Mouse (Mus musculus): ENCODE measurements at regions not wholly inside any gene's neighbourhood (a gene's known extent, or its start where the extent isn't known, plus 50 kb on each side); places are given as distances from the start of the nearest gene placed in this dataset.
A peak's percentile ranks its signal among the peaks of the same experiment; 100 is the strongest.

GRCm38 (mm10) chr8:93698508-93698907 is 111.3 kb upstream of the Gnao1 start:
- 92% methylated on average over 3 of the region's 3 CpGs for WGBS
- no peak overlapping the region for H3K27ac ChIP-seq (ENCODE audit: low read depth, low read length)
- H3K27me3 ChIP-seq (ENCODE audit: control insufficient read depth, insufficient read depth, low read length): no peaks in the 10 kb centered on the region
- no peak overlapping the region for H3K9ac ChIP-seq (ENCODE audit: low read length)
- no peaks in the 10 kb centered on the region for H3K9me3 ChIP-seq (ENCODE audit: control insufficient read depth, low read length)
- DNase-seq (ENCODE audit: low spot score) (no peak), ATAC-seq (replicated peaks; ENCODE audit: low FRiP score) (no peak)
- H3K4me1 ChIP-seq (replicated peaks; ENCODE audit: control insufficient read depth, insufficient read depth, low read length): no peaks in the 10 kb centered on the region
- H3K4me2 ChIP-seq (ENCODE audit: low read depth, low read length, severe bottlenecking): no peak overlapping the region
- no peak overlapping the region for H3K4me3 ChIP-seq (ENCODE audit: low read depth, low read length)
- no peaks in the 10 kb centered on the region for H3K36me3 ChIP-seq (ENCODE audit: control insufficient read depth, insufficient read depth, low read length)

GRCm38 (mm10) chr8:93701391-93701790 is 108.4 kb upstream of the Gnao1 start:
- ATAC-seq (replicated peaks; ENCODE audit: low FRiP score) (no peak), DNase-seq (ENCODE audit: low spot score) (no peak)
- no peaks in the 10 kb centered on the region for H3K36me3 ChIP-seq (ENCODE audit: control insufficient read depth, insufficient read depth, low read length)
- H3K9me3 ChIP-seq (ENCODE audit: control insufficient read depth, low read length): no peaks in the 10 kb centered on the region
- no peak overlapping the region for H3K27ac ChIP-seq (ENCODE audit: low read depth, low read length)
- no peak overlapping the region for H3K9ac ChIP-seq (ENCODE audit: low read length)
- 79% methylated on average over 3 of the region's 3 CpGs for WGBS
- H3K4me1 ChIP-seq (replicated peaks; ENCODE audit: control insufficient read depth, insufficient read depth, low read length): no peaks in the 10 kb centered on the region
- H3K27me3 ChIP-seq (ENCODE audit: control insufficient read depth, insufficient read depth, low read length): no peaks in the 10 kb centered on the region
- no peak overlapping the region for H3K4me3 ChIP-seq (ENCODE audit: low read depth, low read length)
- no peak overlapping the region for H3K4me2 ChIP-seq (ENCODE audit: low read depth, low read length, severe bottlenecking)

DNA sequence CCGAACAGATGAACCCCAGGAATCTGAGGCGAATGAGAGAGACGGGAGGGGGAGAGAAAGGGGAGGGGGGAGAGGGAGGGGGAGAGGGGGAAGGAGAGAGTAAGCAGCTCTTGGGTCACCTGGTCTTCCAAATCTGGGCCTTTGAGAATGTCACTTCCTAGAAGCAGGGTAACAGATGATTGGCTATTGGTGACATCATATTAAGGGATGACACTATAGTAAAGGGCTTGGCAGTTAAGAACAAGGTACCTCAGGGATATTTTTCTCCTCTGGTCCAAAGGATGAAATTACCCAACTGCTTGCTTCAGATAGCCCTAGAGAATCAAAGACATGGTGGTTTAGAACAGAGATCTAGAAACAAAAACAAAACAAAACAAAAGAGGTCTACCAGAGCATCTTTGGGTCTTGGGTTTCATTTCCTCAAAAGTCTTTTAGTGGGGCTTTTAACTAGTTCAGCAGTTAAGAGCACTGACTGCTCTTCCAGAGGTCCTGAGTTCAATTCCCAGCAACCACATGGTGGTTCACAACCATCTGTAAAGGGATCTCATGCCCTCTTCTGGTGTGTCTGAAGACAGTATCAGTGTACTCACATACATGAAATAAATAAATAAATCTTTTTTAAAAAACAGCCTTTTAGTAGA is 97.6 kb upstream of the Gnao1 start:
- 90% methylated on average over 3 of the region's 3 CpGs for WGBS

GRCm38 (mm10) chr8:93713221-93713620 is 96.5 kb upstream of the Gnao1 start:
- Histone ChIP-seq H3K4me2 (ENCODE audit: low read depth, low read length, severe bottlenecking) (no peak overlapping the region), H3K9ac (ENCODE audit: low read length) (no peak overlapping the region), H3K27ac (ENCODE audit: low read depth, low read length) (no peak overlapping the region), H3K27me3 (ENCODE audit: control insufficient read depth, insufficient read depth, low read length) (no peaks in the 10 kb centered on the region), H3K4me3 (ENCODE audit: low read depth, low read length) (no peak overlapping the region), H3K36me3 (ENCODE audit: control insufficient read depth, insufficient read depth, low read length) (no peaks in the 10 kb centered on the region), H3K9me3 (ENCODE audit: control insufficient read depth, low read length) (no peaks in the 10 kb centered on the region), H3K4me1 (replicated peaks; ENCODE audit: control insufficient read depth, insufficient read depth, low read length) (no peaks in the 10 kb centered on the region)
- 84% methylated on average over 2 of the region's 2 CpGs for WGBS
- no peak for DNase-seq (ENCODE audit: low spot score)
- no peak for ATAC-seq (replicated peaks; ENCODE audit: low FRiP score)

More for the DNA sequence above, 97.6 kb upstream of the Gnao1 start:
- H3K4me2 ChIP-seq (ENCODE audit: low read depth, low read length, severe bottlenecking): no peak overlapping the region
- no peak overlapping the region for H3K9ac ChIP-seq (ENCODE audit: low read length)
- no peak overlapping the region for H3K4me3 ChIP-seq (ENCODE audit: low read depth, low read length)
- no peak for DNase-seq (ENCODE audit: low spot score)
- ATAC-seq (replicated peaks; ENCODE audit: low FRiP score): no peak
- H3K27me3 ChIP-seq (ENCODE audit: control insufficient read depth, insufficient read depth, low read length): no peaks in the 10 kb centered on the region
- H3K27ac ChIP-seq (ENCODE audit: low read depth, low read length): no peak overlapping the region
- no peaks in the 10 kb centered on the region for H3K9me3 ChIP-seq (ENCODE audit: control insufficient read depth, low read length)
- H3K36me3 ChIP-seq (ENCODE audit: control insufficient read depth, insufficient read depth, low read length): no peaks in the 10 kb centered on the region
- no peaks in the 10 kb centered on the region for H3K4me1 ChIP-seq (replicated peaks; ENCODE audit: control insufficient read depth, insufficient read depth, low read length)

GRCm38 (mm10) chr8:93724896-93725489 is 84.8 kb upstream of the Gnao1 start:
- ATAC-seq (replicated peaks; ENCODE audit: low FRiP score): no peak
- Histone ChIP-seq H3K9me3 (ENCODE audit: control insufficient read depth, low read length) (no peaks in the 10 kb centered on the region), H3K4me3 (ENCODE audit: low read depth, low read length) (no peak overlapping the region), H3K36me3 (ENCODE audit: control insufficient read depth, insufficient read depth, low read length) (no peaks in the 10 kb centered on the region), H3K4me2 (ENCODE audit: low read depth, low read length, severe bottlenecking) (no peak overlapping the region), H3K27ac (ENCODE audit: low read depth, low read length) (no peak overlapping the region), H3K9ac (ENCODE audit: low read length) (no peak overlapping the region), H3K27me3 (ENCODE audit: control insufficient read depth, insufficient read depth, low read length) (no peaks in the 10 kb centered on the region), H3K4me1 (replicated peaks; ENCODE audit: control insufficient read depth, insufficient read depth, low read length) (peaks cover under 1% of the 10 kb centered on the region; the same call in 1 of the 2 replicates)
- no peak for DNase-seq (ENCODE audit: low spot score)
- 91% methylated on average over 15 of the region's 15 CpGs for WGBS

- H3K36me3 ChIP-seq (ENCODE audit: control insufficient read depth, insufficient read depth, low read length): no peaks in the 10 kb centered on the region
- H3K4me1 ChIP-seq (replicated peaks; ENCODE audit: control insufficient read depth, insufficient read depth, low read length): peaks cover 12% of the 10 kb centered on the region; the same call in 1 of the 2 replicates
- no peaks in the 10 kb centered on the region for H3K27me3 ChIP-seq (ENCODE audit: control insufficient read depth, insufficient read depth, low read length)
- ATAC-seq (replicated peaks; ENCODE audit: low FRiP score) (no peak), DNase-seq (ENCODE audit: low spot score) (no peak)
- WGBS: 65% methylated on average over 15 of the region's 15 CpGs
- H3K4me3 ChIP-seq (ENCODE audit: low read depth, low read length): no peak overlapping the region
- no peak overlapping the region for H3K9ac ChIP-seq (ENCODE audit: low read length)
- no peak overlapping the region for H3K4me2 ChIP-seq (ENCODE audit: low read depth, low read length, severe bottlenecking)
- H3K27ac ChIP-seq (ENCODE audit: low read depth, low read length): no peak overlapping the region
- no peaks in the 10 kb centered on the region; the same call in 1 of the 2 replicates for H3K9me3 ChIP-seq (ENCODE audit: control insufficient read depth, low read length)
These were observed 80.4 kb upstream of the Gnao1 start for GRCm38 (mm10) chr8:93729124-93729930.

DNA sequence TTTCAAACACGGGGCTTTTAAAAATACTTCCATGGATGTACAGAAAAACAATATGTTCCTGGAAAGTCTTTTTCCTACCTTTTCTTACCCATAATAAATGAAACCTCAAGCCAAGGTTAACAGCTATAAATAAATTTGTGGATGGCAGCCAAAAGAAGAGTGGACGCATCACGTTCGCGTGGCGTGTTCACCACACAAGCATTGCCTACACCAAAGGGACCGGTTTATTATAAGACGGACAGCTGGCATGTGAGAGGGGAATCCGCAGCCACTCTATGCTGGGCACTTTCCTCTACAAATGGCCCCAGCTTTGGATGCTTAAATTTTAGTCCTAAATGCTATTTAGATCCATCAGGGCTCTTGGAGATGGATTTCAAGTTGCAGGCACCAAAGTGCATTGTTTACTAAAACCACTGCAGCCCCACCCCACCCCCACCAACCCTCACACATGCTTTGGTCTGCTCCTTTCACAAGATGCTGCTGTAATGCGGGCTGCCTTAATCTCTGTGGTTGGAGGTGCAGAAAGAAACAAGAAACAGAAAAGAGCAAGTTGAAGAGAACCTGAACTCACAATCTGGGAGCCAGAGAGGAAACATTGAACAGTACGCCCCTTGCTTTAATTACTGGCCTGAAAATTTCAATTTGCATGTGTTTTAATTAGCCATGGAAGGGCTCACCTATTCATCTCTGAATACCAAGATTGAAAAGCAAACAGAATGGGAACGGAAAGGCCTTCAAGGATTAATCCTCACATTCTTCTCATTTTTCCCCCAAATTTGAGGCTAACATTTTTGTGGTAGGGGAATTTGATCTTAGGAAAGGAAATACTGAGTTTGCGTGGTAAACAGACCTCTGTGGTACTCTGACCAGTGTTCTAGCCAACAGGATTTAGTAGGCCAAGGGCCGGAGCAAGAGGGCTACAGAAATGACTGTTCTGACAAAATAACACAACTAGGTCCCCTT is 78.7 kb upstream of the Gnao1 start:
- ATAC-seq (replicated peaks; ENCODE audit: low FRiP score) (peak; percentile 79), DNase-seq (ENCODE audit: low spot score) (peak; percentile 69)
- peak overlapping the region; percentile 53; the same call in 1 of the 2 replicates for H3K27ac ChIP-seq (ENCODE audit: low read depth, low read length)
- peaks cover 12% of the 10 kb centered on the region; the same call in 1 of the 2 replicates for H3K4me1 ChIP-seq (replicated peaks; ENCODE audit: control insufficient read depth, insufficient read depth, low read length)
- H3K27me3 ChIP-seq (ENCODE audit: control insufficient read depth, insufficient read depth, low read length): no peaks in the 10 kb centered on the region
- no peak overlapping the region for H3K4me3 ChIP-seq (ENCODE audit: low read depth, low read length)
- H3K4me2 ChIP-seq (ENCODE audit: low read depth, low read length, severe bottlenecking): peak overlapping the region; percentile 24; the same call in 1 of the 2 replicates
- no peaks in the 10 kb centered on the region for H3K36me3 ChIP-seq (ENCODE audit: control insufficient read depth, insufficient read depth, low read length)
- WGBS: 42% methylated on average over 14 of the region's 14 CpGs
- no peaks in the 10 kb centered on the region; the same call in 1 of the 2 replicates for H3K9me3 ChIP-seq (ENCODE audit: control insufficient read depth, low read length)
- H3K9ac ChIP-seq (ENCODE audit: low read length): no peak overlapping the region

GRCm38 (mm10) chr8:93734818-93735217 is 74.9 kb upstream of the Gnao1 start:
- no peak overlapping the region for H3K4me2 ChIP-seq (ENCODE audit: low read depth, low read length, severe bottlenecking)
- H3K9ac ChIP-seq (ENCODE audit: low read length): no peak overlapping the region
- no peak overlapping the region for H3K4me3 ChIP-seq (ENCODE audit: low read depth, low read length)
- no peak for DNase-seq (ENCODE audit: low spot score)
- peaks cover 12% of the 10 kb centered on the region; the same call in 1 of the 2 replicates for H3K4me1 ChIP-seq (replicated peaks; ENCODE audit: control insufficient read depth, insufficient read depth, low read length)
- no peaks in the 10 kb centered on the region for H3K36me3 ChIP-seq (ENCODE audit: control insufficient read depth, insufficient read depth, low read length)
- H3K27me3 ChIP-seq (ENCODE audit: control insufficient read depth, insufficient read depth, low read length): no peaks in the 10 kb centered on the region
- WGBS: 72% methylated on average over 4 of the region's 4 CpGs
- no peak for ATAC-seq (replicated peaks; ENCODE audit: low FRiP score)
- no peak overlapping the region for H3K27ac ChIP-seq (ENCODE audit: low read depth, low read length)
- no peaks in the 10 kb centered on the region; the same call in 1 of the 2 replicates for H3K9me3 ChIP-seq (ENCODE audit: control insufficient read depth, low read length)
